Mouse (Mus musculus) E14TG2a.4 (cell line): Measurements from ENCODE around the gene Tril.

Experiments
- H3K27me3 ChIP-seq: 2 replicates; pipeline ENCODE4 v1.6.1; 2014; ENCODE audit warnings: low read length, control low read depth; ENCODE audit not compliant: insufficient read depth
- H3K36me3 ChIP-seq: 2 replicates; pipeline ENCODE4 v1.6.1; 2014; ENCODE audit warnings: low read length, control low read depth; ENCODE audit not compliant: insufficient read depth
- H3K4me1 ChIP-seq: replicated peaks from 2 replicates; pipeline ENCODE4 v1.6.1; 2014; ENCODE audit warnings: low read depth, low read length, control low read depth
- H3K4me3 ChIP-seq: replicated peaks from 2 replicates; pipeline ENCODE4 v1.5.1; 2014; ENCODE audit warnings: mild to moderate bottlenecking, low read length
- H3K9me3 ChIP-seq: 2 replicates; pipeline ENCODE4 v1.6.1; 2014; ENCODE audit warnings: low read length, control low read depth
- CTCF ChIP-seq: conservative IDR thresholded peaks from 2 replicates; pipeline ENCODE4 v1.5.1; 2014; ENCODE audit warnings: low read length
- NANOG ChIP-seq: IDR thresholded peaks from 2 replicates; pipeline ENCODE4 v1.6.1; 2014; ENCODE audit warnings: borderline replicate concordance, low read length, mixed read lengths
- POU5F1 ChIP-seq: IDR thresholded peaks from 2 replicates; pipeline ENCODE4 v1.6.1; 2014; ENCODE audit warnings: low read length, borderline replicate concordance

Gene Tril

DNA sequence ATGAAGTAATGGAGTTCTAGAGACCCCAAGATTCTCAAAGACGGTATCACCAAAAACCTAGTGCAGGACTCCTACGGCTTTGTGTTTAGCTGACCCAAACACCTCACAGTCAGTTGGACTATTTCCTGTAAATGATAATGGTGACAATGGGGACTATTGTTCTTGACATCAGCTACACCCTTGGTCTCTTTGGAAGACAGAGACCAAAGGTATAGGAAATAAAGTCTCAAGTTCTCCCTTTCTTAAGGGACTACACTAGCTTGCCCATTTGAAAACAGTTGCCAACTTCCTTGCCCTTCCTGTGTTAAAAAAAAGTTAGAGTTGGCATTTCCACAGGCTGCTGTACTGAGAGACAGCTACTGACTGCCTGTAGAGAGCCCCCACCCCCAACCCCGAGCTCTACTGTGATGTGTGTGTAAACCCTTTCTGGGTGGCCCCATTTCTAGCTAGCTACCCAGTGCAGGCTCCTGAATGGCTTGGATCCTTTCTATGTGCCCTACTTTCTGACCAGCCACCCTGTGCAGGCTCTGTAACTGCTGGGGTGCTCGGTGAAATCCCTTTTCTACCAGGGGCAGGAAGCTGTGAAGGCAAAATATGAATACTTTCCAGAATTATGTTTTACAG lies 19.2 kb downstream of the Tril start:
- Histone ChIP-seq H3K27me3 (no peaks in the 10 kb centered on the region), H3K4me3 (peak overlapping the region; percentile 50), H3K36me3 (no peaks in the 10 kb centered on the region), H3K4me1 (peaks cover 93% of the 10 kb centered on the region), H3K9me3 (no peaks in the 10 kb centered on the region)
- TF ChIP-seq POU5F1 (no peak), NANOG (peak; percentile 85)

DNA sequence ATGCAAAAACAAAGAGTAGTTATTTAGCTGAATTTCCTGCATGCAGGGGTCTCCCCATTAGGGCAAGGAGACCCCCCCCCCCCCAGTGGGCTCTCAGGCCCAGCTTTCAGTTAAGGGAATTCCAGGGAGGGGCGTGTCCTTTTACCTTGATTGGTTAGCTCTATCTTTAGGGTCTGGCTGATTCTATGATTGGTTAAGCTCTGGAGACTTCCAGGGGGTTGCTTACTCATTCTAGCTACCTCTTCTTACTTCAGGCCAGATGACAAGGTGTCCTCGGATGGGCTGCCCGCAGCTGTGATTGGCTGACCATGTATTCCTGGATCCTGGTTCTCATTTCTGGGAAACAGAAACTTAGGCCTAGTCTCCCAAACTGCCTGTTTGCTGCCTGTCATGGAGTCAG lies 21.8 kb downstream of the Tril start:
- H3K4me1 ChIP-seq = peaks cover 95% of the 10 kb centered on the region
- no peaks in the 10 kb centered on the region for H3K9me3 ChIP-seq
- TF ChIP-seq NANOG (no peak), CTCF (no peak), POU5F1 (no peak)
- H3K4me3 ChIP-seq = peak overlapping the region; percentile 55
- H3K36me3 ChIP-seq = no peaks in the 10 kb centered on the region
- H3K27me3 ChIP-seq = peaks cover 8% of the 10 kb centered on the region

DNA sequence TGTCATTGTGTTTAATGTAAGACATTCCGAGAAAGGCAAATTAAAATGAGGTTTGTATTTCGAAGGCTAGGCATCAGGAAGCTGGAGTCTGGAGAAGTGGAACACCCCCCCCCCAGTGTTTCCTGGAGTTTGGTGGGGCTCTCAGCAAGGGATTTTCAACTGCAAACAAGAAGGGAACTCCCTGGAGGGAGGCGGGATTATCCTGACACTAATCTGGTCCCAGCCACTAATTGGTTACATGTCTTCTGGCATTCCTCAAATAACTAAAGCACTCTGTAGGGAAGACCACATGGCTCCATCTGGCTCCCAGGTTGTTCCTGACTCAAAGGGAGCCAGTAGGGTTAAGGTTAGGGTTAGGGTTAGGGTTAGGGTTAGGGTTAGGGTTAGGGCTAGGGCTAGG lies 23.8 kb downstream of the Tril start:
- H3K36me3 ChIP-seq = no peaks in the 10 kb centered on the region
- H3K9me3 ChIP-seq = no peaks in the 10 kb centered on the region
- no peak overlapping the region for H3K4me3 ChIP-seq
- H3K27me3 ChIP-seq = peaks cover 11% of the 10 kb centered on the region
- H3K4me1 ChIP-seq = peaks cover 75% of the 10 kb centered on the region
- no peak for TF ChIP-seq NANOG
- TF ChIP-seq POU5F1 = no peak
- no peak for TF ChIP-seq CTCF

DNA sequence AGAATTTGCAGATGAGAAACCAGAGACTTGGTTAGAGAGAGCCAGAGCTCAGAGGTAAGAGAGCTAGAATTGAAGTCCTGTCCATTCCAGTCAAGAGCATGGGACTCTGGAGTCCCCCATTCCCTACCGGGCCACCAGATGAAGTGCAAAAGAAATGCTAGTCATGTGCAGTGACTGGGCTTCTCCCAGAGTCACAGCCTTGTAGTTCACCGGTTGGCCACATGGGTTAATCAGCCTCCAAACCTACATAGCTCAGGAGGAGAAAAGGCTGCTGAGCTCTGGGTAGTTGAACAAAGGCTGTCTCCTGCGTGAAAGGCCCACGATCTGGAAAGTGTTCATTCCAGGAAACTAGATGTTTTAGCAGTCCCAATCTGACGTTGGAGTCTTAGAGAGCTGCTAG lies 24.8 kb downstream of the Tril start:
- Histone ChIP-seq H3K27me3 (peaks cover 11% of the 10 kb centered on the region), H3K4me3 (peak overlapping the region; percentile 55), H3K36me3 (no peaks in the 10 kb centered on the region), H3K9me3 (no peaks in the 10 kb centered on the region), H3K4me1 (peaks cover 65% of the 10 kb centered on the region)
- TF ChIP-seq POU5F1 (no peak), CTCF (peak; percentile 83), NANOG (no peak)

DNA sequence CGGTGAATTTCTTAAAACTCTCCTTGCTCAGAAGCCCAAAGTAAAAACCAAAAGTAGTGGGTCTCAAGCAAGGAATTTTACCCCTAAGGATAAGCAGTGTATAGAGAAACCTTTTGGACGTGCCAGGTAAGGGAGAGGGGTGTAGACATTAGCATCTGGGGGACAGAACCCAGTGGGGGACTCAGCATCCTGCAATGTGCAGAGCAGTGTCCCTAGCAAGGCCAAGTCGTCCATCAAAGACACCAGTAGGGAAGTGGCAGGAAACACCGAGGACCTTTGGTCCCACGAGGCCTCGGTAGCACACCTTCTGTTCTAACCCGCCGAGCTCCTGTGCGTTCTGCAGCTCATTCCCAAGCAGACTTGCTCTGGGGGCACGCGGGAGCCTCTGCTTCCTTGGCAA lies 25.6 kb downstream of the Tril start:
- Histone ChIP-seq H3K27me3 (peaks cover 11% of the 10 kb centered on the region), H3K36me3 (no peaks in the 10 kb centered on the region), H3K4me1 (peaks cover 57% of the 10 kb centered on the region), H3K4me3 (peak overlapping the region; percentile 55), H3K9me3 (no peaks in the 10 kb centered on the region)
- TF ChIP-seq CTCF (no peak), NANOG (no peak), POU5F1 (no peak)

DNA sequence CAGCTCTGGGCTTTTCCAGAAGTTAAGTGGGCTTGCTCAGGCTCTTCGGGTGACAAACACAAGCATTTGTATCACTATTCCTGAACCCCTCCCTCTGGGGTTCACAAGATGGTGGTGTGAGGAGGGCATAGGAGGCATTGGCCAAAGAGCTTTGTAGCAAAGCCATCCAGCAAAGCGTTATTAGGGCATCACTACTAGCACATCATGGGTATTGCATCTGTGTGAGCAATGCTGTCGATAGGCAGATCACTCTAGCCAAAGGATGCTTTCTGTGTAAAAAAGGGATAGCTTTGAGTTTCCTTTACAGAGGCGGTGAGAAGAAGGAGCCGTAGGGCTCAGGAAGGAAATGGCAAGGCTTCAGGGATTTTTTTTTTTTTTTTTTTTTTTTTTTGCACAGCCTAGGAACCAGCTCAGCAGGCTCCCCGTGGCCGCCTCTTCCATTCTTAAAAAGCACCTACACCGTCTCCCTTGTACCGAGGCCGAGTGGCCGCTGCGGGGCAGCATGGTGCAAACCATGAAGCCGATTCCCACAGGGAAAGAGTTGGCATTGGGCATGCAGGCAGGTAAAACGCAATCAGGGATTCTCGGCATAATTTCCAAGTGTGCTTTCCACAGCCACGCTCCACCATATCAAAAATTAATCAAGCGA lies 26.2 kb downstream of the Tril start:
- Histone ChIP-seq H3K4me1 (peaks cover 51% of the 10 kb centered on the region), H3K4me3 (peak overlapping the region; percentile 55; the same call in 1 of the 2 replicates), H3K27me3 (peaks cover 11% of the 10 kb centered on the region), H3K36me3 (no peaks in the 10 kb centered on the region), H3K9me3 (no peaks in the 10 kb centered on the region)
- TF ChIP-seq NANOG = no peak
- TF ChIP-seq CTCF = peak; percentile 41

DNA sequence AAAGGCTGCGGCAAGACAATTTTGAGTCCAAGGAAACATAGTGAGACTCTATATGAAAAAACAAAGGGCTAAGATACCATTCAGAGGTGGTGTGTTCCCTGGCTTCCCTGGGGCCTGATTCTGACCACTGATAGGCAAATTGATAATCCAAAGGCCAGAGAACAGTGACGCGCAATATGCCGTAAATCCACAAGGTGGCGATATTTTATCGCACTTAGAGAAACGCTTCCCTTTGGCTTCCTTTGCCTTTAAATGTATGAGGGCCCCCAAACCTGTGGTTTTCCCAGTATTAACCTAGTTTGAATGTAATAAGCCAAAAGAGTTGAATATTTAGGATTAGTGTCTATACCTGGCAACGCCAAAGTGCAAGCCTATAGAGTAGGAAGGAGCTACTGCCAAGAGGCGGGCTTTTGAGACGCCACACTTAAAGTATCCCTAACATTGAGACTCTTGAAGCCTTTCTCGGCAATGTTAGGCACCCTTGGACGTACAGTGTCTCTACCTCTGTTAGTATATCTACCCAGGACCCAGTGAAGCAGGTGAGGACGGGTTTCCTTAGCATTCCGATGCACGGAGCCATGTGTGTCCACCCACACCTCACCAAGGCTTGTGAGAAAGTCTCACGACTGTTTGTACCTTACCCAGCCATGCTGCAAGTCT lies 37.6 kb downstream of the Tril start:
- Histone ChIP-seq H3K9me3 (no peaks in the 10 kb centered on the region), H3K27me3 (peaks cover 4% of the 10 kb centered on the region; the same call in 1 of the 2 replicates), H3K4me1 (no peaks in the 10 kb centered on the region), H3K4me3 (no peak overlapping the region), H3K36me3 (no peaks in the 10 kb centered on the region)
- peak; percentile 92 for TF ChIP-seq CTCF
- TF ChIP-seq POU5F1 = no peak

DNA sequence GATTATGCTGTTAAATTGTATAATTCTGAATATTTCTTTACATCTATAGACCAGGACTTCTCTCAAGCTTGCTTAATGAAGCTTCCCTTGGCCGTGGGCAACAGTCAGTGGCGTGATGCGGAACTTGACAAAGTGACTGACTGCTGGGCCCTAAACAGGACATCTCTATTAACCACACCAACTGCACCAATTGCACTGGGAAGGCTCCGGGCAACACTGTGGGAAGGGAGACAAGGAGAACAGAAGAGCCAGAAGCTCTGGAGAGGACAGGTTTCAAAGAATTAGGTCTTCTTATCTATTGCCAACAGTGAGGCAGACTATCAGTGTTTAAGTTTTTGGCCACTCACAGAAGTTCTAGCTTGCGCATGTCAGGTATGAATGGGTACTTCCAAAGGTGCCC lies 38.4 kb downstream of the Tril start:
- H3K9me3 ChIP-seq = no peaks in the 10 kb centered on the region
- TF ChIP-seq POU5F1 = no peak
- no peak for TF ChIP-seq CTCF
- no peak for TF ChIP-seq NANOG
- no peaks in the 10 kb centered on the region for H3K36me3 ChIP-seq
- H3K4me1 ChIP-seq = no peaks in the 10 kb centered on the region
- no peak overlapping the region for H3K4me3 ChIP-seq
- peaks cover 4% of the 10 kb centered on the region; the same call in 1 of the 2 replicates for H3K27me3 ChIP-seq
